Mouse (Mus musculus) stomach, postnatal 0 days (tissue): ENCODE measurements around the gene Tprkb. TPM values are rescaled to one million over a fixed set of nuclear protein-coding genes. Genes with fewer than 3 reads are reported as not detected.
"Not testable (repeated sequence)": the region's sequence is repeated elsewhere in the genome, so short reads cannot be mapped to it uniquely, and the experiment has no call there.

Experiments used
- ATAC-seq: fragments of 200-750 bp; cut with Nextera tagmentation; 2 replicates; pipeline ENCODE4 v1.8.0; 2017; ENCODE audit not compliant: low FRiP score, low TSS enrichment
- DNase-seq: peaks from one replicate; pipeline ENCODE4 v3.0.0-alpha.2; 2016; ENCODE audit warnings: low spot score
- H3K27ac ChIP-seq: fragments of 300-500 bp; sonication (generic); replicated peaks from 2 replicates; pipeline ENCODE4 v1.5.1; 2014; ENCODE audit warnings: mild to moderate bottlenecking, control low read depth
- H3K27me3 ChIP-seq: fragments of 300-500 bp; sonication (generic); 2 replicates; pipeline ENCODE4 v1.6.1; 2014; ENCODE audit warnings: low read length; ENCODE audit not compliant: control insufficient read depth, insufficient read depth
- H3K36me3 ChIP-seq: fragments of 300-500 bp; sonication (generic); 2 replicates; pipeline ENCODE4 v1.6.1; 2014; ENCODE audit warnings: low read length, mixed read lengths; ENCODE audit not compliant: control insufficient read depth, insufficient read depth
- H3K4me1 ChIP-seq: fragments of 300-500 bp; sonication (generic); replicated peaks from 2 replicates; pipeline ENCODE4 v1.6.1; 2014; ENCODE audit warnings: antibody characterized with exemption; ENCODE audit not compliant: control insufficient read depth, insufficient read depth
- H3K4me2 ChIP-seq: fragments of 300-500 bp; sonication (generic); replicated peaks from 2 replicates; pipeline ENCODE4 v1.6.1; 2014; ENCODE audit warnings: low read depth, mild to moderate bottlenecking, control low read depth, moderate library complexity
- H3K4me3 ChIP-seq: fragments of 300-500 bp; sonication (generic); 2 replicates; pipeline ENCODE4 v1.5.1; 2014; ENCODE audit warnings: low read depth, low read length, control low read depth
- H3K9ac ChIP-seq: fragments of 300-500 bp; sonication (generic); 2 replicates; pipeline ENCODE4 v1.6.1; 2014; ENCODE audit warnings: mild to moderate bottlenecking, low read length, control low read depth, mixed read lengths
- H3K9me3 ChIP-seq: fragments of 300-500 bp; sonication (generic); 2 replicates; pipeline ENCODE4 v1.6.1; 2016; ENCODE audit warnings: low read length; ENCODE audit not compliant: control insufficient read depth
- CTCF ChIP-seq: IDR thresholded peaks from 2 replicates; pipeline ENCODE4 v1.5.1; 2016; ENCODE audit warnings: antibody characterized with exemption, low read depth, mild to moderate bottlenecking, moderate library complexity
- EP300 ChIP-seq: optimal IDR thresholded peaks from 2 replicates; pipeline ENCODE3; 2016; ENCODE audit warnings: antibody characterized with exemption
- WGBS: fragments of 180-500 bp; shearing (Covaris S2); extraction: QIAGEN DNeasy Blood & Tissue Kit; methylation state at CpG from one replicate; pipeline ENCODE4 v1.1.7; 2014; 5-methylcytosine and 5-hydroxymethylcytosine counted together
- polyA plus RNA-seq: library from polyadenylated mRNA; unstranded; fragments of >200 nt; fragmentation: Nextera tagmentation; extraction: Ambion mirVana; gene quantifications from 2 replicates; pipeline ENCODE4 v1.2.1, GENCODE M21; 2015

The Tprkb gene
- polyA plus RNA-seq, 1 experiment from 2014 or later: 28.8 TPM

GRCm38 (mm10) chr6:85976242-85976641 lies 64.6 kb downstream of the Tprkb start:
- Histone ChIP-seq H3K27ac (no peak overlapping the region), H3K9me3 (no peaks in the 10 kb centered on the region), H3K27me3 (no peaks in the 10 kb centered on the region), H3K4me1 (no peaks in the 10 kb centered on the region), H3K4me2 (no peak overlapping the region), H3K9ac (no peak overlapping the region), H3K4me3 (no peak overlapping the region), H3K36me3 (no peaks in the 10 kb centered on the region)
- 79% methylated on average over 5 of the region's 5 CpGs for WGBS
- DNase-seq: no peak
- ATAC-seq: no peak
- TF ChIP-seq EP300: no peak
- no peak for TF ChIP-seq CTCF

GRCm38 (mm10) chr6:85978736-85979135 lies 67.1 kb downstream of the Tprkb start:
- H3K36me3 ChIP-seq, H3K4me2 ChIP-seq, ATAC-seq, H3K27me3 ChIP-seq, H3K4me1 ChIP-seq, DNase-seq, H3K9ac ChIP-seq, H3K4me3 ChIP-seq, H3K9me3 ChIP-seq, H3K27ac ChIP-seq: not testable (repeated sequence)
- 74% methylated on average over 4 of the region's 4 CpGs for WGBS

Other genes starting within 250 kb of the Tprkb start
- not detected in 2 replicates for gene Nat8f7, start 198.7 kb upstream of the Tprkb start, polyA plus RNA-seq
- 0.11 TPM in 1 of 2 replicates, not detected in the other for gene Nat8f3, start 146.1 kb upstream of the Tprkb start, polyA plus RNA-seq
- gene Nat8f6, start 90.9 kb upstream of the Tprkb start, polyA plus RNA-seq: not detected in 2 replicates
- gene Nat8f5, start 90.9 kb upstream of the Tprkb start, polyA plus RNA-seq: 0.25 and 0.30 TPM in 2 replicates
- 0.25 TPM in 1 of 2 replicates, not detected in the other for gene Nat8, start 79.8 kb upstream of the Tprkb start, polyA plus RNA-seq
- not detected in 2 replicates for gene Nat8f2, start 42.7 kb upstream of the Tprkb start, polyA plus RNA-seq
- gene Nat8f4, start 7.0 kb upstream of the Tprkb start, polyA plus RNA-seq: 1.7 and 2.6 TPM in 2 replicates
- gene Nat8f1, start 3.8 kb downstream of the Tprkb start, polyA plus RNA-seq: 5.7 and 6.2 TPM in 2 replicates
- gene Dusp11, start 49.8 kb downstream of the Tprkb start, polyA plus RNA-seq: 43.9 and 44.9 TPM in 2 replicates
- not detected in 2 replicates for gene Figla, start 104.3 kb downstream of the Tprkb start, polyA plus RNA-seq
- gene Add2, start 116.8 kb downstream of the Tprkb start, polyA plus RNA-seq: 1.6 and 2.1 TPM in 2 replicates